Mouse (Mus musculus): Measurements from ENCODE around the gene Syncrip. TPM values are rescaled to one million over a fixed set of nuclear protein-coding genes. Genes with fewer than 3 reads are reported as not detected.

Syncrip gene
- total and polyA plus RNA-seq, 3 experiments: 125 to 162 (median 153) TPM

GRCm38 (mm10) chr9:88482829-88483396 is 539 bp upstream of the Syncrip start:
- peaks cover 4 to 8% of the 10 kb centered on the region in 2 experiments; a peak in 2 of 4 replicates for H3K4me1 ChIP-seq (ENCODE audit: control insufficient read depth in 1 of 2, insufficient read depth in 2 of 2, low read length in 2 of 2)
- peak overlapping the region; percentile 72 to 86 for H3K4me3 ChIP-seq (ENCODE audit: control insufficient read depth in 1 of 2, insufficient read depth in 1 of 2, low read depth in 2 of 2, low read length in 2 of 2)
- no peaks in the 10 kb centered on the region for H3K9me3 ChIP-seq (replicated peaks; ENCODE audit: insufficient read depth, low read length)
- peak overlapping the region; percentile 61 for H3K27ac ChIP-seq (ENCODE audit: control insufficient read depth, low read depth, low read length)
- H3K36me3 ChIP-seq (ENCODE audit: control insufficient read depth in 1 of 2, insufficient read depth in 2 of 2, low read length in 2 of 2): peaks cover 11 to 28% of the 10 kb centered on the region in 2 experiments
- peak; percentile 72 for DNase-seq (ENCODE audit: low read depth, low spot score)
- H3K79me2 ChIP-seq (ENCODE audit: control insufficient read depth, insufficient read depth, low read length, poor library complexity): peaks cover 35% of the 10 kb centered on the region
- peaks cover 0 to 6% of the 10 kb centered on the region in 2 experiments; a peak in 2 of 4 replicates for H3K27me3 ChIP-seq (ENCODE audit: control insufficient read depth in 1 of 2, insufficient read depth in 2 of 2, low read length in 2 of 2)
- H3K9ac ChIP-seq (ENCODE audit: control insufficient read depth, low read depth, low read length, poor library complexity, severe bottlenecking): peak overlapping the region; percentile 80
- TF ChIP-seq ETS1 (IDR thresholded peaks at IDR 0.05; ENCODE audit: low read depth, low read length): peak; percentile 9; the same call in 1 of the 2 replicates
- TF ChIP-seq CHD1 (IDR thresholded peaks at IDR 0.05; ENCODE audit: low read depth, low read length): peak; percentile 58; the same call in 1 of the 2 replicates
- no peak for TF ChIP-seq GATA1 (IDR thresholded peaks at IDR 0.05; ENCODE audit: low read depth, low read length)
- TF ChIP-seq USF1 (IDR thresholded peaks at IDR 0.05; ENCODE audit: low read depth, low read length): peak; percentile 58; the same call in 1 of the 2 replicates
- TF ChIP-seq MXI1 (IDR thresholded peaks at IDR 0.05; ENCODE audit: low read depth, low read length): peak; percentile 87
- no peak for TF ChIP-seq MAFK (IDR thresholded peaks at IDR 0.05; ENCODE audit: borderline replicate concordance, low read depth, low read length)
- no peak; the same call in 1 of the 2 replicates for TF ChIP-seq MAZ (IDR thresholded peaks at IDR 0.05; ENCODE audit: low read depth, low read length)
- TF ChIP-seq POLR2AphosphoS5 (IDR thresholded peaks at IDR 0.05; ENCODE audit: borderline replicate concordance, low read depth, low read length): no peak
- TF ChIP-seq BHLHE40 (IDR thresholded peaks at IDR 0.05; ENCODE audit: borderline replicate concordance, low read depth, low read length): peak; percentile 43; the same call in 1 of the 2 replicates
- TF ChIP-seq NELFE (IDR thresholded peaks at IDR 0.05; ENCODE audit: low read depth, low read length): no peak
- no peak for TF ChIP-seq USF2 (IDR thresholded peaks at IDR 0.05; ENCODE audit: borderline replicate concordance in 1 of 2, insufficient read depth in 1 of 2, low read depth in 1 of 2, low read length in 2 of 2)
- 0 out of 2 replicates have a peak, but pooled peaks have one; percentile 51 for TF ChIP-seq E2F4 (IDR thresholded peaks at IDR 0.05; ENCODE audit: borderline replicate concordance, low read depth, low read length)
- TF ChIP-seq SMC3 (IDR thresholded peaks at IDR 0.05; ENCODE audit: low read depth, low read length): no peak
- TF ChIP-seq RCOR1 (IDR thresholded peaks at IDR 0.05; ENCODE audit: low read depth, low read length): peak; percentile 26; the same call in 1 of the 2 replicates
- no peak for TF ChIP-seq TAL1 (IDR thresholded peaks at IDR 0.05; ENCODE audit: low read length)
- TF ChIP-seq CHD2 (IDR thresholded peaks at IDR 0.05; ENCODE audit: low read length): no peak
- TF ChIP-seq NRF1 (IDR thresholded peaks at IDR 0.05; ENCODE audit: insufficient read depth, low read depth, low read length, poor library complexity, severe bottlenecking): no peak
- TF ChIP-seq ELF1 (IDR thresholded peaks at IDR 0.05; ENCODE audit: low read depth, low read length): no peak
- TF ChIP-seq POLR2AphosphoS2 (IDR thresholded peaks at IDR 0.05; ENCODE audit: low read length): no peak
- TF ChIP-seq MYB (IDR thresholded peaks at IDR 0.05; ENCODE audit: low read depth, low read length): no peak
- peak in 1 of 2 experiments; percentile 33; a peak in 2 of 4 replicates for TF ChIP-seq EP300 (IDR thresholded peaks at IDR 0.05; ENCODE audit: low read depth in 1 of 2, low read length in 2 of 2)
- TF ChIP-seq ZNF384 (IDR thresholded peaks at IDR 0.05; ENCODE audit: low read depth, low read length): no peak
- no peak; the same call in 1 of the 2 replicates for TF ChIP-seq SIN3A (IDR thresholded peaks at IDR 0.05; ENCODE audit: low read length)
- TF ChIP-seq KAT2A (conservative IDR thresholded peaks at IDR 0.05; ENCODE audit: low read depth, low read length): no peak
- TF ChIP-seq MYC (IDR thresholded peaks at IDR 0.05; ENCODE audit: low read depth, low read length): 0 out of 2 replicates have a peak, but pooled peaks have one; percentile 37
- TF ChIP-seq HCFC1 (IDR thresholded peaks at IDR 0.05; ENCODE audit: low read depth, low read length): no peak
- no peak for TF ChIP-seq MEF2A (IDR thresholded peaks at IDR 0.05; ENCODE audit: extremely low read depth, insufficient replicate concordance, low read depth, low read length, poor library complexity, severe bottlenecking)
- TF ChIP-seq UBTF (IDR thresholded peaks at IDR 0.05; ENCODE audit: borderline replicate concordance, insufficient read depth, low read depth, low read length): no peak
- TF ChIP-seq JUND (IDR thresholded peaks at IDR 0.05; ENCODE audit: low read depth, low read length): no peak
- 0 out of 4 replicates have a peak, but pooled peaks of 1 of the 2 experiments have one; percentile 12 for TF ChIP-seq POLR2A (IDR thresholded peaks at IDR 0.05; ENCODE audit: control insufficient read depth in 1 of 2, insufficient read depth in 1 of 2, low read depth in 1 of 2, low read length in 2 of 2, poor library complexity in 1 of 2)
- TF ChIP-seq ZMIZ1 (IDR thresholded peaks at IDR 0.05; ENCODE audit: low read depth, low read length): no peak
- no peak for TF ChIP-seq GABPA (IDR thresholded peaks at IDR 0.05; ENCODE audit: low read depth, low read length)
- TF ChIP-seq TBP (IDR thresholded peaks at IDR 0.05; ENCODE audit: low read depth, low read length): no peak; the same call in 1 of the 2 replicates
- TF ChIP-seq ZC3H11A (IDR thresholded peaks at IDR 0.05; ENCODE audit: low read depth, low read length): no peak
- TF ChIP-seq RAD21 (IDR thresholded peaks at IDR 0.05; ENCODE audit: low read depth, low read length): no peak
- TF ChIP-seq ZKSCAN1 (IDR thresholded peaks at IDR 0.05; ENCODE audit: low read depth, low read length): no peak

Data from MEL (cell line).